Mouse (Mus musculus): Measurements from ENCODE around the gene Rasl11b. TPM values are rescaled to one million over a fixed set of nuclear protein-coding genes. Genes with fewer than 3 reads are reported as not detected.

Gene Rasl11b
- polyA plus RNA-seq, 1 experiment = 7.7 TPM

GRCm38 (mm10) chr5:74218524-74218923 is 23.4 kb downstream of the Rasl11b start:
- TF ChIP-seq CTCF (IDR thresholded peaks at IDR 0.05; ENCODE audit: extremely low read depth, insufficient read depth, insufficient read length, insufficient replicate concordance) = no peak
- no peak for TF ChIP-seq POLR2A (IDR thresholded peaks at IDR 0.05; ENCODE audit: low read depth, low read length)
- no peaks in the 10 kb centered on the region for H3K27me3 ChIP-seq (ENCODE audit: control insufficient read depth, insufficient read depth, low read length)
- H3K4me3 ChIP-seq (ENCODE audit: extremely low read depth, insufficient read depth, insufficient read length) = no peak overlapping the region
- no peaks in the 10 kb centered on the region for H3K4me1 ChIP-seq (ENCODE audit: control insufficient read depth, insufficient read depth, insufficient read length)
- 93% methylated on average over 4 of the region's 4 CpGs for WGBS
- no peaks in the 10 kb centered on the region for H3K36me3 ChIP-seq (ENCODE audit: control insufficient read depth, insufficient read depth, low read length)
- no peak for DNase-seq (ENCODE audit: low read depth in 1 of 2, low spot score in 2 of 2)
- H3K27ac ChIP-seq (ENCODE audit: insufficient read depth, low read length) = no peak overlapping the region

DNA sequence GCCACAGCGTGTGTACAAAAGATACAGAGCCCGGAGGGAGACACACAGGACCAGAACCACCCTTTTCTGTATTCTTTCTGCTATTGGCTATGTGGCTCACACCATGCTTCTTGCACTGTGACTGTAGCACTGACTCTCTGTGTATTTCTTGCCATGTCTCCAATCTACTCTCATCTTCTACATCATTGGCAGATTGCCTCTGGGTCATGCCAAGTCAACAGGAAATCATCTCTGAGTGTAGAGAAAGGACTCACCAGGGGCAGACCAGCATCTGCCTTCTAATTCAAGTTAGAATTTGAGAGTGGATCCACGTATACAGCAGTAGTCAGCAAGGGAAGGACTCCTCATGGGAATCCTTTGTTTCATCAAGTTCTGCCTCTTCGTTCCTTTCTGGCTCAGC is 27.5 kb downstream of the Rasl11b start:
- Histone ChIP-seq H3K4me1 (ENCODE audit: control insufficient read depth, insufficient read depth, insufficient read length) (no peaks in the 10 kb centered on the region), H3K4me3 (ENCODE audit: extremely low read depth, insufficient read depth, insufficient read length) (no peak overlapping the region), H3K27me3 (ENCODE audit: control insufficient read depth, insufficient read depth, low read length) (no peaks in the 10 kb centered on the region), H3K27ac (ENCODE audit: insufficient read depth, low read length) (no peak overlapping the region), H3K36me3 (ENCODE audit: control insufficient read depth, insufficient read depth, low read length) (no peaks in the 10 kb centered on the region)
- DNase-seq (ENCODE audit: low read depth in 1 of 2, low spot score in 2 of 2) = no peak
- TF ChIP-seq CTCF (IDR thresholded peaks at IDR 0.05; ENCODE audit: extremely low read depth, insufficient read depth, insufficient read length, insufficient replicate concordance) = no peak
- TF ChIP-seq POLR2A (IDR thresholded peaks at IDR 0.05; ENCODE audit: low read depth, low read length) = no peak
- 87% methylated on average over 4 of the region's 4 CpGs for WGBS

DNA sequence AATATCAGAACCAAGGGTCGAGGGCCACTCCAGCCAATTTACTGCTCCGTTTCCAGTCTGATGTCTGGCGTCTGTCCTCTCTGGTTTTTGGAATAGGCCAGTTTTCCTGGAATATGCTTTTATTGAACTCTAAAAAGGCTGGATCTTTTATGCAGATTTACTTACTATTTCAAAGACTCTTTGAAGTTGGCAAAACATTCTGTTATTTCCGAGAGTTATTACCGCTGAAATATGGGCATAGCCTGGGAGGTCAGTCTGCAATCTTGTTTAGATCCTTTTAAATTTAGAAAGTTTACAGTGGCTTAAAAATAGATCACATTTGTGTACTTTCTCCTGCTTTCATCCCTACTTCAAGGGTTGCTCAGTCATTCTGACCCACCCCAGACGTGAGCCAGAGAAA is 29.4 kb downstream of the Rasl11b start:
- TF ChIP-seq CTCF (IDR thresholded peaks at IDR 0.05; ENCODE audit: extremely low read depth, insufficient read depth, insufficient read length, insufficient replicate concordance) = no peak
- no peak for TF ChIP-seq POLR2A (IDR thresholded peaks at IDR 0.05; ENCODE audit: low read depth, low read length)
- H3K4me3 ChIP-seq (ENCODE audit: extremely low read depth, insufficient read depth, insufficient read length) = no peak overlapping the region
- 94% methylated on average over 6 of the region's 6 CpGs for WGBS
- no peaks in the 10 kb centered on the region for H3K36me3 ChIP-seq (ENCODE audit: control insufficient read depth, insufficient read depth, low read length)
- no peaks in the 10 kb centered on the region for H3K27me3 ChIP-seq (ENCODE audit: control insufficient read depth, insufficient read depth, low read length)
- no peak for DNase-seq (ENCODE audit: low read depth in 1 of 2, low spot score in 2 of 2)
- no peaks in the 10 kb centered on the region for H3K4me1 ChIP-seq (ENCODE audit: control insufficient read depth, insufficient read depth, insufficient read length)
- no peak overlapping the region for H3K27ac ChIP-seq (ENCODE audit: insufficient read depth, low read length)

- Histone ChIP-seq H3K36me3 (ENCODE audit: control insufficient read depth, insufficient read depth, low read length) (no peaks in the 10 kb centered on the region), H3K27ac (ENCODE audit: insufficient read depth, low read length) (no peak overlapping the region), H3K27me3 (ENCODE audit: control insufficient read depth, insufficient read depth, low read length) (no peaks in the 10 kb centered on the region), H3K4me3 (ENCODE audit: extremely low read depth, insufficient read depth, insufficient read length) (no peak overlapping the region), H3K4me1 (ENCODE audit: control insufficient read depth, insufficient read depth, insufficient read length) (no peaks in the 10 kb centered on the region)
- no peak for DNase-seq (ENCODE audit: low read depth in 1 of 2, low spot score in 2 of 2)
- no peak for TF ChIP-seq CTCF (IDR thresholded peaks at IDR 0.05; ENCODE audit: extremely low read depth, insufficient read depth, insufficient read length, insufficient replicate concordance)
- TF ChIP-seq POLR2A (IDR thresholded peaks at IDR 0.05; ENCODE audit: low read depth, low read length) = no peak
- 91% methylated on average over 5 of the region's 5 CpGs for WGBS
Measured at GRCm38 (mm10) chr5:74226183-74226582, 31.1 kb downstream of the Rasl11b start.

GRCm38 (mm10) chr5:74227352-74227751 is 32.3 kb downstream of the Rasl11b start:
- TF ChIP-seq CTCF (IDR thresholded peaks at IDR 0.05; ENCODE audit: extremely low read depth, insufficient read depth, insufficient read length, insufficient replicate concordance) (no peak), POLR2A (IDR thresholded peaks at IDR 0.05; ENCODE audit: low read depth, low read length) (no peak)
- no peak overlapping the region for H3K27ac ChIP-seq (ENCODE audit: insufficient read depth, low read length)
- H3K4me3 ChIP-seq (ENCODE audit: extremely low read depth, insufficient read depth, insufficient read length) = no peak overlapping the region
- 92% methylated on average over 6 of the region's 6 CpGs for WGBS
- no peaks in the 10 kb centered on the region for H3K4me1 ChIP-seq (ENCODE audit: control insufficient read depth, insufficient read depth, insufficient read length)
- DNase-seq (ENCODE audit: low read depth in 1 of 2, low spot score in 2 of 2) = no peak
- H3K27me3 ChIP-seq (ENCODE audit: control insufficient read depth, insufficient read depth, low read length) = no peaks in the 10 kb centered on the region
- H3K36me3 ChIP-seq (ENCODE audit: control insufficient read depth, insufficient read depth, low read length) = no peaks in the 10 kb centered on the region

DNA sequence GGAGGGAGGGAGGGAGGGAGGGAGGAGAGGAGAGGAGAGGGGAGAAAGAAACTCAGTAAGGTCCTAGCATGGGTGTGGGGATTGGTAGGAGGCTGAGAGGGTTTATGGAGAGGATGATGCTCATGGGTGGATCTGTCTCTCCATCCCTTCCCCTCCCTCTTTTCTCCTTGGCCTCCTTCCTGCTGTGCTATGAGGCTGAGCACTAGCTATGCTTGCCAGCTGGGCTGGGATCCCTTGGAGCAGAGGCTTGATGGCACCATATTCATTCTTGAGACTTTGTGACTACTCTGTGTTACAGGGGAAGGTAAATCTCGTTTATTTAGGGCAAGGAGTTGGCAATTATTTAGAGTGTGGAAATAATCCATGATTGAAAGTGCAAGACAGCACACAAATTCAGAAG is 33.9 kb downstream of the Rasl11b start:
- Histone ChIP-seq H3K27me3 (ENCODE audit: control insufficient read depth, insufficient read depth, low read length) (no peaks in the 10 kb centered on the region), H3K4me1 (ENCODE audit: control insufficient read depth, insufficient read depth, insufficient read length) (no peaks in the 10 kb centered on the region), H3K36me3 (ENCODE audit: control insufficient read depth, insufficient read depth, low read length) (no peaks in the 10 kb centered on the region), H3K27ac (ENCODE audit: insufficient read depth, low read length) (no peak overlapping the region), H3K4me3 (ENCODE audit: extremely low read depth, insufficient read depth, insufficient read length) (no peak overlapping the region)
- DNase-seq (ENCODE audit: low read depth in 1 of 2, low spot score in 2 of 2) = no peak
- WGBS = 67% methylated on average over 1 of the region's 1 CpGs
- TF ChIP-seq CTCF (IDR thresholded peaks at IDR 0.05; ENCODE audit: extremely low read depth, insufficient read depth, insufficient read length, insufficient replicate concordance) = no peak
- no peak for TF ChIP-seq POLR2A (IDR thresholded peaks at IDR 0.05; ENCODE audit: low read depth, low read length)

- Histone ChIP-seq H3K36me3 (ENCODE audit: control insufficient read depth, insufficient read depth, low read length) (no peaks in the 10 kb centered on the region), H3K27ac (ENCODE audit: insufficient read depth, low read length) (no peak overlapping the region), H3K4me3 (ENCODE audit: extremely low read depth, insufficient read depth, insufficient read length) (no peak overlapping the region), H3K27me3 (ENCODE audit: control insufficient read depth, insufficient read depth, low read length) (no peaks in the 10 kb centered on the region), H3K4me1 (ENCODE audit: control insufficient read depth, insufficient read depth, insufficient read length) (no peaks in the 10 kb centered on the region)
- TF ChIP-seq POLR2A (IDR thresholded peaks at IDR 0.05; ENCODE audit: low read depth, low read length) (no peak), CTCF (IDR thresholded peaks at IDR 0.05; ENCODE audit: extremely low read depth, insufficient read depth, insufficient read length, insufficient replicate concordance) (no peak)
- DNase-seq (ENCODE audit: low read depth in 1 of 2, low spot score in 2 of 2) = no peak
- WGBS = 90% methylated on average over 11 of the region's 11 CpGs
Measured at GRCm38 (mm10) chr5:74229775-74230413, 34.8 kb downstream of the Rasl11b start.

All from spleen, adult 2 months (tissue).